Mouse (Mus musculus) adrenal gland, adult 18-20 months (tissue): ENCODE measurements around the gene Ric8a. TPM values are rescaled to one million over a fixed set of nuclear protein-coding genes. Genes with fewer than 3 reads are reported as not detected.

Source experiments
- total RNA-seq, 2 experiments: library from RNA; stranded (reverse); gene quantifications; 1 replicate in 1 of 2; 2 replicates in 1 of 2; pipeline ENCODE4 v1.2.3; 2021

Ric8a gene
- total RNA-seq, 2 experiments from 2014 or later: 49.5 to 65.5 TPM

Other genes with a start within 250 kb of the Ric8a start
- gene Olfr61, start 228.0 kb upstream of the Ric8a start, total RNA-seq: not detected
- gene Olfr53, start 210.5 kb upstream of the Ric8a start, total RNA-seq: not detected
- gene Olfr539, start 197.0 kb upstream of the Ric8a start, total RNA-seq: under 1 TPM in 1 of 2 experiments, not detected in 1; 0.03 TPM
- not detected for gene Olfr45, start 175.0 kb upstream of the Ric8a start, total RNA-seq
- gene Olfr541, start 159.7 kb upstream of the Ric8a start, total RNA-seq: not detected
- 100 to 1,000 TPM; 200 to 317 TPM for gene Cyp2e1, start 93.2 kb upstream of the Ric8a start, total RNA-seq
- gene Syce1, start 69.1 kb upstream of the Ric8a start, total RNA-seq: under 1 TPM in 1 of 2 experiments, not detected in 1; 0.19 TPM
- gene Zfp941, start 34.8 kb upstream of the Ric8a start, total RNA-seq: 1 to 10 TPM; 2.0 to 2.8 TPM
- 1 to 10 TPM in 1 of 2 experiments, under 1 TPM in 1; 0.76 to 1.1 TPM for gene Urah, start 21.9 kb upstream of the Ric8a start, total RNA-seq
- not detected for gene Scgb1c1, start 11.4 kb upstream of the Ric8a start, total RNA-seq
- under 1 TPM; 0.26 to 0.40 TPM for gene Odf3, start 9.2 kb upstream of the Ric8a start, total RNA-seq
- gene Gm45785, start 626 bp upstream of the Ric8a start, total RNA-seq: under 1 TPM; 0.36 to 0.61 TPM
- 10 to 100 TPM; 37.8 to 42.8 TPM for gene Bet1l, start 620 bp downstream of the Ric8a start, total RNA-seq
- 100 to 1,000 TPM; 100 to 116 TPM for gene Psmd13, start 25.0 kb downstream of the Ric8a start, total RNA-seq
- 10 to 100 TPM; 28.6 to 45.7 TPM for gene Sirt3, start 25.4 kb downstream of the Ric8a start, total RNA-seq
- gene Cox8b, start 43.5 kb downstream of the Ric8a start, total RNA-seq: 1,000 to 10,000 TPM; 1,018 to 1,993 TPM
- gene Nlrp6, start 63.9 kb downstream of the Ric8a start, total RNA-seq: 1 to 10 TPM in 1 of 2 experiments, under 1 TPM in 1; 0.96 to 1.5 TPM
- 10 to 100 TPM; 30.4 to 32.3 TPM for gene Pgghg, start 84.4 kb downstream of the Ric8a start, total RNA-seq
- gene Ifitm5, start 93.3 kb downstream of the Ric8a start, total RNA-seq: 1 to 10 TPM; 1.4 to 1.7 TPM
- 1 to 10 TPM in 1 of 2 experiments, not detected in 1; 1.2 TPM for gene Gm45717, start 99.0 kb downstream of the Ric8a start, total RNA-seq
- 100 to 1,000 TPM; 433 to 585 TPM for gene Ifitm2, start 99.0 kb downstream of the Ric8a start, total RNA-seq
- gene Ifitm1, start 110.3 kb downstream of the Ric8a start, total RNA-seq: 1 to 10 TPM; 6.9 to 9.8 TPM
- gene Ifitm3, start 153.8 kb downstream of the Ric8a start, total RNA-seq: 100 to 1,000 TPM in 1 of 2 experiments, 10 to 100 TPM in 1; 94.2 to 155 TPM
- gene Ifitm6, start 161.0 kb downstream of the Ric8a start, total RNA-seq: under 1 TPM; 0.64 to 0.66 TPM
- gene Gm17387, start 172.2 kb downstream of the Ric8a start, total RNA-seq: not detected
- gene B4galnt4, start 204.1 kb downstream of the Ric8a start, total RNA-seq: 1 to 10 TPM; 1.3 to 2.7 TPM
- 1 to 10 TPM; 1.8 to 3.3 TPM for gene Pkp3, start 221.3 kb downstream of the Ric8a start, total RNA-seq
- gene Sigirr, start 243.6 kb downstream of the Ric8a start, total RNA-seq: 1 to 10 TPM; 2.0 to 2.7 TPM